9 mouse cellular contexts compared by ENCODE assay signal in the genomic region with DNA sequence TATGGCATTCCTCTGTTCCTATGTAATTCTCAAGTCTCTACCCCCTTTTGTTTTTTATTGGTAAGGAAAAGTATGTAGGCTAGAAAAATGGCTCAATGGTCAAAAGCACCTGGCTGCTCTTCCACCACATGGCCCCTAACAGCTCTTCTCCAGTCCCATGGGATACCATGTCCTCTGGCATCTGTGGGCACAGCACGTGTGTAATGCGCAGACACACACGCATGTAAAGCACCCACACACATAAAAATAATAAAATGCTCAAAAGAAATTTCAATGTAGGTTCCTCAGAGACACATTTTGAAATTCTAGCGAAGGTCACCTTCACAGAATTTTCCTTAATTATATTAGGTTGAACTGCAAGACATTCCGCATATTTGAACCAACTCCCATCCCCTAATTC. TPM values are rescaled to one million over a fixed set of nuclear protein-coding genes. Genes with fewer than 3 reads are reported as not detected.
A peak's percentile ranks its signal among the peaks of the same experiment; 100 is the strongest.
DNase-seq lines count a peak whose midpoint lies in the region; ATAC-seq lines count a peak whose summit lies in the region.
"Had no signal": no experiment of that assay in that cellular context is flagged by ENCODE, and none has a peak within 500 bp of the region (broad histone marks: within the 10 kb centered on the region; RNA-seq: fewer than 3 reads in every experiment).

No protein-coding gene starts in this region.

- DNase-seq in kidney, postnatal 4 days: no peak
- DNase-seq in hindbrain, embryonic 14.5 days (ENCODE audit: low spot score): no peak
- DNase-seq in layer of hippocampus, postnatal 25 days (ENCODE audit: extremely low spot score in 1 of 2, low spot score in 1 of 2): no peak
- no peak for DNase-seq in cerebellum, postnatal 10 days
- DNase-seq in left cerebral cortex, adult 11 months (ENCODE audit: low spot score): no peak
- DNase-seq: kidney, adult 11 months had no signal

- peak overlapping the region; percentile 99; the same call in 1 of the 2 replicates for H3K27ac ChIP-seq in kidney, embryonic 15.5 days
- H3K27ac ChIP-seq in brown adipose tissue, adult 24 weeks (replicated peaks; ENCODE audit: low read depth, low read length): peak overlapping the region; percentile 95
- H3K27ac ChIP-seq in hindbrain, embryonic 14.5 days: peak overlapping the region; percentile 99; the same call in 1 of the 2 replicates
- no peak overlapping the region; the same call in 1 of the 2 replicates for H3K27ac ChIP-seq in midbrain, embryonic 16.5 days (ENCODE audit: low read length)

- H3K36me3 ChIP-seq in kidney, embryonic 15.5 days: peaks cover 40% of the 10 kb centered on the region
- H3K36me3 ChIP-seq in hindbrain, embryonic 14.5 days (replicated peaks; ENCODE audit: control insufficient read depth, insufficient read depth): peaks cover 34% of the 10 kb centered on the region
- peaks cover 21% of the 10 kb centered on the region for H3K36me3 ChIP-seq in midbrain, embryonic 16.5 days (ENCODE audit: control insufficient read depth, insufficient read depth, low read length)

- WGBS in kidney, embryonic 15.5 days: 89% methylated on average over 5 of the region's 5 CpGs
- WGBS in hindbrain, embryonic 14.5 days: 90% methylated on average over 5 of the region's 5 CpGs
- WGBS in midbrain, embryonic 16.5 days: 95% methylated on average over 5 of the region's 5 CpGs

- peak overlapping the region; percentile 63 for H3K4me2 ChIP-seq in kidney, embryonic 15.5 days
- peak overlapping the region; percentile 93 for H3K4me2 ChIP-seq in hindbrain, embryonic 14.5 days (replicated peaks)
- peak overlapping the region; percentile 98 for H3K4me2 ChIP-seq in midbrain, embryonic 16.5 days (ENCODE audit: low read length)

- ATAC-seq in kidney, embryonic 15.5 days (replicated peaks; ENCODE audit: low FRiP score): no peak
- no peak for ATAC-seq in hindbrain, embryonic 14.5 days (ENCODE audit: low FRiP score)
- ATAC-seq in midbrain, embryonic 16.5 days: no peak

- peak overlapping the region; percentile 63 for H3K9ac ChIP-seq in kidney, embryonic 15.5 days
- H3K9ac ChIP-seq in hindbrain, embryonic 14.5 days: peak overlapping the region; percentile 86
- peak overlapping the region; percentile 94 for H3K9ac ChIP-seq in midbrain, embryonic 16.5 days (ENCODE audit: low read depth, low read length)

- no peaks in the 10 kb centered on the region for H3K9me3 ChIP-seq in kidney, embryonic 15.5 days (replicated peaks)
- no peaks in the 10 kb centered on the region for H3K9me3 ChIP-seq in hindbrain, embryonic 14.5 days (ENCODE audit: control insufficient read depth, low read length)
- no peaks in the 10 kb centered on the region for H3K9me3 ChIP-seq in midbrain, embryonic 16.5 days (replicated peaks; ENCODE audit: control insufficient read depth, low read length, poor library complexity, severe bottlenecking)

- peaks cover 22% of the 10 kb centered on the region for H3K4me1 ChIP-seq in kidney, embryonic 15.5 days
- peaks cover 2% of the 10 kb centered on the region; the same call in 1 of the 2 replicates for H3K4me1 ChIP-seq in brown adipose tissue, adult 24 weeks (ENCODE audit: control insufficient read depth, insufficient read depth, insufficient read length, low read length)
- peaks cover 8% of the 10 kb centered on the region for H3K4me1 ChIP-seq in hindbrain, embryonic 14.5 days (replicated peaks; ENCODE audit: control insufficient read depth, insufficient read depth, low read length)
- peaks cover 13% of the 10 kb centered on the region for H3K4me1 ChIP-seq in midbrain, embryonic 16.5 days (ENCODE audit: control insufficient read depth, insufficient read depth, low read length)

- peak overlapping the region; percentile 79 for H3K4me3 ChIP-seq in kidney, embryonic 15.5 days (replicated peaks)
- peak overlapping the region; percentile 89 for H3K4me3 ChIP-seq in brown adipose tissue, adult 24 weeks (ENCODE audit: insufficient read depth, low read depth, low read length)
- peak overlapping the region; percentile 70 for H3K4me3 ChIP-seq in hindbrain, embryonic 14.5 days (replicated peaks; ENCODE audit: low read length)
- H3K4me3 ChIP-seq in midbrain, embryonic 16.5 days (ENCODE audit: low read depth, low read length): peak overlapping the region; percentile 68

- H3K27me3 ChIP-seq in kidney, embryonic 15.5 days: no peaks in the 10 kb centered on the region
- no peaks in the 10 kb centered on the region for H3K27me3 ChIP-seq in hindbrain, embryonic 14.5 days (ENCODE audit: control insufficient read depth, insufficient read depth, low read length)
- H3K27me3 ChIP-seq in midbrain, embryonic 16.5 days (ENCODE audit: control insufficient read depth, insufficient read depth, low read depth, low read length): no peaks in the 10 kb centered on the region

RNA-seq across cellular contexts. Expression of a gene that starts 1.4 kb away (rescaled TPM):
- polyA plus RNA-seq in kidney, embryonic 15.5 days (2015; fragmentation: Nextera tagmentation; extraction: Ambion mirVana): 52.9 and 53.2 TPM in 2 replicates
- 61.6 and 84.5 TPM in 2 replicates for polyA plus RNA-seq in brown adipose tissue, adult 24 weeks (2012; ENCODE audit: insufficient read depth, insufficient read length, missing spikeins)
- polyA plus RNA-seq in hindbrain, embryonic 14.5 days (2014; fragmentation: Nextera tagmentation; extraction: Ambion mirVana): 35.8 and 35.9 TPM in 2 replicates
- polyA plus RNA-seq in midbrain, embryonic 16.5 days (2015; fragmentation: Nextera tagmentation; extraction: Ambion mirVana): 40.4 TPM in 2 replicates
- 10 to 100 TPM; 49.6 to 53.7 TPM for total RNA-seq in layer of hippocampus, postnatal 25 days (2021)

RNA-seq across cellular contexts. Expression of a gene that starts 17.6 kb away (rescaled TPM):
- polyA plus RNA-seq in kidney, embryonic 15.5 days (2015; fragmentation: Nextera tagmentation; extraction: Ambion mirVana): 40.4 and 42.3 TPM in 2 replicates
- polyA plus RNA-seq in brown adipose tissue, adult 24 weeks (2012; ENCODE audit: insufficient read depth, insufficient read length, missing spikeins): 25.5 and 32.8 TPM in 2 replicates
- 35.3 and 37.0 TPM in 2 replicates for polyA plus RNA-seq in hindbrain, embryonic 14.5 days (2014; fragmentation: Nextera tagmentation; extraction: Ambion mirVana)
- polyA plus RNA-seq in midbrain, embryonic 16.5 days (2015; fragmentation: Nextera tagmentation; extraction: Ambion mirVana): 19.5 and 26.8 TPM in 2 replicates
- 10 to 100 TPM; 65.5 to 72.7 TPM for total RNA-seq in layer of hippocampus, postnatal 25 days (2021)

RNA-seq across cellular contexts. Expression of a gene that starts 20.0 kb away (rescaled TPM):
- polyA plus RNA-seq in kidney, embryonic 15.5 days (2015; fragmentation: Nextera tagmentation; extraction: Ambion mirVana): 25.5 and 26.8 TPM in 2 replicates
- polyA plus RNA-seq in brown adipose tissue, adult 24 weeks (2012; ENCODE audit: insufficient read depth, insufficient read length, missing spikeins): 7.5 and 8.2 TPM in 2 replicates
- polyA plus RNA-seq in hindbrain, embryonic 14.5 days (2014; fragmentation: Nextera tagmentation; extraction: Ambion mirVana): 15.6 and 16.0 TPM in 2 replicates
- polyA plus RNA-seq in midbrain, embryonic 16.5 days (2015; fragmentation: Nextera tagmentation; extraction: Ambion mirVana): 12.9 and 14.5 TPM in 2 replicates
- total RNA-seq in layer of hippocampus, postnatal 25 days (2021): 10 to 100 TPM; 32.1 to 34.4 TPM
